Mouse (Mus musculus): ENCODE data around the gene Fau. TPM values are rescaled to one million over a fixed set of nuclear protein-coding genes. Genes with fewer than 3 reads are reported as not detected.

The Fau gene
- polyA plus RNA-seq, 1 experiment, result 3,884 TPM

- TF ChIP-seq GATA1 (IDR thresholded peaks at IDR 0.05; ENCODE audit: low read length), result no peak
Measured at GRCm38 (mm10) chr19:6037695-6038094, 19.9 kb upstream of the Fau start.

- no peak for TF ChIP-seq GATA1 (IDR thresholded peaks at IDR 0.05; ENCODE audit: low read length)
Measured at GRCm38 (mm10) chr19:6038326-6038725, 19.3 kb upstream of the Fau start.

- TF ChIP-seq GATA1 (IDR thresholded peaks at IDR 0.05; ENCODE audit: low read length), result no peak
Measured at GRCm38 (mm10) chr19:6040002-6040401, 17.6 kb upstream of the Fau start.

- no peak for TF ChIP-seq GATA1 (IDR thresholded peaks at IDR 0.05; ENCODE audit: low read length)
Measured at GRCm38 (mm10) chr19:6042293-6042692, 15.4 kb upstream of the Fau start.

GRCm38 (mm10) chr19:6045366-6046293 is 12.0 kb upstream of the Fau start:
- TF ChIP-seq GATA1 (IDR thresholded peaks at IDR 0.05; ENCODE audit: low read length), result no peak

GRCm38 (mm10) chr19:6046294-6047153 is 11.1 kb upstream of the Fau start, which contains the start of gene Syvn1:
Gene Syvn1, plus strand, starts transcription at chr19:6046576.
- no peak for TF ChIP-seq GATA1 (IDR thresholded peaks at IDR 0.05; ENCODE audit: low read length)

- TF ChIP-seq GATA1 (IDR thresholded peaks at IDR 0.05; ENCODE audit: low read length), result no peak
Measured at GRCm38 (mm10) chr19:6047154-6047898, 10.3 kb upstream of the Fau start.

GRCm38 (mm10) chr19:6047899-6048166 is 9.8 kb upstream of the Fau start:
- TF ChIP-seq GATA1 (IDR thresholded peaks at IDR 0.05; ENCODE audit: low read length), result no peak

- no peak for TF ChIP-seq GATA1 (IDR thresholded peaks at IDR 0.05; ENCODE audit: low read length)
Measured at GRCm38 (mm10) chr19:6048681-6049410, 8.8 kb upstream of the Fau start.

GRCm38 (mm10) chr19:6052516-6052915 is 5.1 kb upstream of the Fau start:
- TF ChIP-seq GATA1 (IDR thresholded peaks at IDR 0.05; ENCODE audit: low read length), result no peak

- no peak for TF ChIP-seq GATA1 (IDR thresholded peaks at IDR 0.05; ENCODE audit: low read length)
Measured at GRCm38 (mm10) chr19:6054296-6054695, 3.3 kb upstream of the Fau start.

GRCm38 (mm10) chr19:6056696-6057095 is 948 bp upstream of the Fau start:
- no peak for TF ChIP-seq GATA1 (IDR thresholded peaks at IDR 0.05; ENCODE audit: low read length)

GRCm38 (mm10) chr19:6058513-6058912 is 869 bp downstream of the Fau start:
- no peak for TF ChIP-seq GATA1 (IDR thresholded peaks at IDR 0.05; ENCODE audit: low read length)

- TF ChIP-seq GATA1 (IDR thresholded peaks at IDR 0.05; ENCODE audit: low read length), result no peak
Measured at GRCm38 (mm10) chr19:6058966-6059365, 1.3 kb downstream of the Fau start.

GRCm38 (mm10) chr19:6061021-6061533 is 3.4 kb downstream of the Fau start, which contains the start of gene Znhit2:
Gene Znhit2, plus strand, starts transcription at chr19:6061192.
- no peak for TF ChIP-seq GATA1 (IDR thresholded peaks at IDR 0.05; ENCODE audit: low read length)
